Mouse (Mus musculus): ENCODE data around the gene Uts2b. TPM values are rescaled to one million over a fixed set of nuclear protein-coding genes. Genes with fewer than 3 reads are reported as not detected.
"Not testable (repeated sequence)": the region's sequence is repeated elsewhere in the genome, so short reads cannot be mapped to it uniquely, and the experiment has no call there.

Gene Uts2b
- total and polyA plus RNA-seq, 3 experiments = 0.14 to 0.70 TPM; not detected in 1

DNA sequence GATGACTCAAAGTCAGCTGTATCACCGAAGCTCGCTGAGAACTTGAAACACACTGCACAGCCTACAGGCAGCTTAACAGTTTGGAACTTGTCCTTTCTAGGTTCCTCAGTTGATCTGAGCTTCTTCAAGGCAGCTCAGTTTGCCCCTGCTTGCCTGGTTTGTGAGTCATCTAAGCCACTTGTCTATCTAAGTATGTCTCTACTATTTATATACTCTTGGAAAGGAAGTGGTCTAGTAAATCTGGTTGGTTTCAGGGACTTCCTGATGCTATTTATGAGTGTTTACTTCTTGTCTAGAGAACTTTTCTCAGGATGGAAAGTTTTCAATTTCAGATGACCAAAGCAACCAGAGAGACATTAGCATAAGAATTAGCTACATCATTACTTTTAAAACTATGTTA is 43.6 kb downstream of the Uts2b start:
- H3K27ac ChIP-seq = no peak overlapping the region
- no peaks in the 10 kb centered on the region for H3K79me2 ChIP-seq (replicated peaks; ENCODE audit: control insufficient read depth, insufficient read depth, low read length)
- TF ChIP-seq CTCF (IDR thresholded peaks at IDR 0.05) = no peak
- no peak for TF ChIP-seq POLR2A (IDR thresholded peaks at IDR 0.05; ENCODE audit: insufficient read depth, low read depth, low read length)
- no peak for TF ChIP-seq EP300 (IDR thresholded peaks at IDR 0.05; ENCODE audit: insufficient read depth, low read depth, low read length)
- 87% methylated on average over 2 of the region's 2 CpGs for WGBS
- H3K4me3 ChIP-seq = no peak overlapping the region
- intact Hi-C loops (cut with DNase I) = no loop called here
- no peaks in the 10 kb centered on the region for H3K4me1 ChIP-seq (ENCODE audit: control insufficient read depth, insufficient read depth, low read length)
- H3K27me3 ChIP-seq (ENCODE audit: control insufficient read depth, insufficient read depth, low read length) = no peaks in the 10 kb centered on the region
- no peak overlapping the region for H3K9ac ChIP-seq (ENCODE audit: low read depth, low read length)
- no peaks in the 10 kb centered on the region for H3K36me3 ChIP-seq (ENCODE audit: control insufficient read depth, insufficient read depth, low read length)
- no peak for DNase-seq

GRCm38 (mm10) chr16:27322047-27322446 is 48.0 kb downstream of the Uts2b start:
- Histone ChIP-seq H3K36me3 (ENCODE audit: control insufficient read depth, insufficient read depth, low read length) (no peaks in the 10 kb centered on the region), H3K27me3 (ENCODE audit: control insufficient read depth, insufficient read depth, low read length) (no peaks in the 10 kb centered on the region), H3K4me3 (no peak overlapping the region), H3K79me2 (replicated peaks; ENCODE audit: control insufficient read depth, insufficient read depth, low read length) (no peaks in the 10 kb centered on the region), H3K27ac (no peak overlapping the region), H3K9ac (ENCODE audit: low read depth, low read length) (no peak overlapping the region), H3K4me1 (ENCODE audit: control insufficient read depth, insufficient read depth, low read length) (no peaks in the 10 kb centered on the region)
- intact Hi-C loops (cut with DNase I) = no loop called here
- TF ChIP-seq POLR2A (IDR thresholded peaks at IDR 0.05; ENCODE audit: insufficient read depth, low read depth, low read length) (no peak), EP300 (IDR thresholded peaks at IDR 0.05; ENCODE audit: insufficient read depth, low read depth, low read length) (no peak), CTCF (IDR thresholded peaks at IDR 0.05) (no peak)
- DNase-seq = no peak

- no peaks in the 10 kb centered on the region for H3K4me1 ChIP-seq (ENCODE audit: control insufficient read depth, insufficient read depth, low read length)
- 79% methylated on average over 1 of the region's 1 CpGs for WGBS
- no peak overlapping the region for H3K27ac ChIP-seq
- intact Hi-C loops (cut with DNase I) = no loop called here
- no peak for DNase-seq
- no peak overlapping the region for H3K9ac ChIP-seq (ENCODE audit: low read depth, low read length)
- no peak overlapping the region for H3K4me3 ChIP-seq
- no peak for TF ChIP-seq POLR2A (IDR thresholded peaks at IDR 0.05; ENCODE audit: insufficient read depth, low read depth, low read length)
- no peak for TF ChIP-seq CTCF (IDR thresholded peaks at IDR 0.05)
- no peak for TF ChIP-seq EP300 (IDR thresholded peaks at IDR 0.05; ENCODE audit: insufficient read depth, low read depth, low read length)
- no peaks in the 10 kb centered on the region for H3K79me2 ChIP-seq (replicated peaks; ENCODE audit: control insufficient read depth, insufficient read depth, low read length)
- H3K27me3 ChIP-seq (ENCODE audit: control insufficient read depth, insufficient read depth, low read length) = no peaks in the 10 kb centered on the region
- no peaks in the 10 kb centered on the region for H3K36me3 ChIP-seq (ENCODE audit: control insufficient read depth, insufficient read depth, low read length)
Measured at GRCm38 (mm10) chr16:27319099-27319498, 50.9 kb downstream of the Uts2b start.

- H3K4me1 ChIP-seq (ENCODE audit: control insufficient read depth, insufficient read depth, low read length); H3K36me3 ChIP-seq (ENCODE audit: control insufficient read depth, insufficient read depth, low read length); H3K27ac ChIP-seq; DNase-seq; H3K4me3 ChIP-seq; H3K9ac ChIP-seq (ENCODE audit: low read depth, low read length); H3K79me2 ChIP-seq (replicated peaks; ENCODE audit: control insufficient read depth, insufficient read depth, low read length); intact Hi-C loops (cut with DNase I); H3K27me3 ChIP-seq (ENCODE audit: control insufficient read depth, insufficient read depth, low read length): not testable (repeated sequence)
- 60% methylated on average over 4 of the region's 4 CpGs for WGBS
Measured at GRCm38 (mm10) chr16:27307189-27307588, 62.9 kb downstream of the Uts2b start, which contains the start of gene Ostn. TSS of gene Ostn (plus strand) at chr16:27307489.

Other genes with a start within 250 kb of the Uts2b start
- not detected for gene Ostn, start 62.8 kb downstream of the Uts2b start, total RNA-seq (2021)
- gene Ostn, start 62.8 kb downstream of the Uts2b start, polyA plus RNA-seq (2012; rRNA removed) = 0.08 TPM in 1 of 2 replicates, not detected in the other
- 10 to 100 TPM; 33.7 to 35.9 TPM for gene Ccdc50, start 18.6 kb upstream of the Uts2b start, total RNA-seq (2021)
- gene Ccdc50, start 18.6 kb upstream of the Uts2b start, polyA plus RNA-seq (2012; rRNA removed) = 7.2 and 14.8 TPM in 2 replicates

Data from heart, adult 2 months (tissue).